Mouse (Mus musculus) left cerebral cortex, adult 8-10 months (tissue): ENCODE data around the gene Crot. TPM values are rescaled to one million over a fixed set of nuclear protein-coding genes. Genes with fewer than 3 reads are reported as not detected.
"Not testable (repeated sequence)": the region's sequence is repeated elsewhere in the genome, so short reads cannot be mapped to it uniquely, and the experiment has no call there.

ENCODE experiments used
- DNase-seq, 2 experiments: peaks; one replicate each; pipeline ENCODE4 v3.0.0; 2022; ENCODE audit warnings: low spot score in 2 of 2
- total RNA-seq, 4 experiments: library from RNA; stranded (reverse); gene quantifications; 2 replicates each; pipeline ENCODE4 v1.2.4; 2022

Gene Crot
- total RNA-seq, 4 experiments from 2014 or later: 22.8 to 25.3 (median 23.7) TPM

GRCm38 (mm10) chr5:8997513-8997895 is 380 bp upstream of the Crot start:
- DNase-seq: no peak

GRCm38 (mm10) chr5:8995966-8996685 is 998 bp downstream of the Crot start:
- DNase-seq: peak in 1 of 2 experiments; percentile 30

DNA sequence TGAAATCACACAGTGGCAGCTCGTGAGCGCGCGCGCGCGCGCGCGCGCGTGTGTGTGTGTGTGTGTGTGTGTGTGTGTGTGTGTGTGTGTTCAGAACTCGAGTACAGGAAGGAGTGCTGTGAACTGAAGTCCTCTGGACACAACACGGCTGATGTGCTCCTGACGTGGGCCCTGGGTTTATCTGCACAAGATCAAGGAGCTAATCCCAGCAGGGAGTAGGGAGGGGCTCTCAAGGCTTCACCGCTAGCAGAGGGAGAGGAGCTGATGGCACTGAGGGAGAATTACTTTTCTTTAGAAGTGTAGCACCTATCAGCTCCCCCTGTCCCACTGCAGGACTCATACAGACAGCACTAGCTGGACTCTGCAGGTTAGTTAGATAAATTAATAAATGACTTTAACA is 5.5 kb downstream of the Crot start:
- no peak for DNase-seq

- DNase-seq: no peak
These were observed 6.6 kb downstream of the Crot start for GRCm38 (mm10) chr5:8990526-8990925.

DNA sequence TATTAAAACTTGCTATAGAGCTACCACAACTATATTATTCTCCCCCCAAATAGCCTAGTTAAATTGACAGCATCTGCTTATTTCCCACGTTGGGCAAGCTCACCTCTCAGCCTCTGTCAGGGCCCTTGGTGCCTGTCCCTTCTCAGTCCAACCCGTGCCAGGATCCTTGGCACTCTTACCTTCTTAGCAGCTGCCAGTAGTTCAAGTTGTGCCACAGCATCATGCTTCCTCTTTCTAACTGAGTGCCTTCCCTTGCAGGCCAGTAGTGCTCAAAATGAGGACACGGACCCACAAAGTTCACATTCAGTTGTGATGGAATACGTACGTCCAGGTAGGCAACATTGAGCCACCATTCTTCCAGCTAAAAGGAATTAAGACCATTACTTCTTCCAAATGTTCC is 9.2 kb downstream of the Crot start:
- no peak for DNase-seq

- DNase-seq: no peak
These were observed 11.7 kb downstream of the Crot start for GRCm38 (mm10) chr5:8985470-8985869.

GRCm38 (mm10) chr5:8974721-8975120 is 22.4 kb downstream of the Crot start:
- DNase-seq: no peak

- no peak for DNase-seq
These were observed 24.8 kb downstream of the Crot start for GRCm38 (mm10) chr5:8972355-8972754.

GRCm38 (mm10) chr5:8970694-8971093 is 26.4 kb downstream of the Crot start:
- no peak for DNase-seq

DNA sequence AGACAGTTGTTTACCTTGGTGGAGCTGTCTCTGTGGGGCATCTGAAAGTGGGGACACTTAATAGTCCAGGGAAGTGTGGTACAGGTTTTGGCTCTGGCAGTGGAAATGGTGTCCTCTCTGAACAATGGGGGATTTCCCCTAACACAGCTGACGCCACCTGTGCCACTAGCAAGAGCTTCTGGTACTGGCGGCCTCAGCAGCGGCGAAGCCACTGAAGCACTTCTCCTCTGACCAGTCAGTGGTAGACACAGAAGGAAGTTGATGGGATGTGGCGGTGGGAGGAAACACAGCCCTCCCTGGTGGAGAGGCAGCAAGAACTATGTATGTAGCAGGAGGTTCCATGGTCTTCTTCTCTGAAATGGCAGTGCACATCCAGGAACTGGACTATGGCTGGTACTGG is 32.6 kb downstream of the Crot start:
- no peak for DNase-seq

DNA sequence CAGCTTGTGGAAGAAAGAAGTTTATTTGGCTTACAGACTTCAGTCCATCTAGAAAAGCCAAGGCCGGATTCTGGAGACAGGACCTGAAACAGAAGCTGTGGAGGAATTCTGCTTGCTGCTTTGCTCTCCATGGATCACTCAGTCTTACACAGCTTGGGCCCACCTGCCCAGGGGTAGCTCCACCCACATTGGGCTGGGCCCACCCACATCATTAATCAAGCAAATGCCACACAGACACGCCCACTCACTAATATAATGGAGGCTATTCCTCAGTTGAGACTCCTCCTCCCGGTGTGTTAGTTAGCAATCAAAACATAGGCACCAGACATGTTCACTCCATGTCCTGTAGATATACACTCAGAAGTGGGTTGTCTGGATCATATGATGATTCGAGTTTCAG is 36.6 kb downstream of the Crot start:
- DNase-seq: no peak

DNA sequence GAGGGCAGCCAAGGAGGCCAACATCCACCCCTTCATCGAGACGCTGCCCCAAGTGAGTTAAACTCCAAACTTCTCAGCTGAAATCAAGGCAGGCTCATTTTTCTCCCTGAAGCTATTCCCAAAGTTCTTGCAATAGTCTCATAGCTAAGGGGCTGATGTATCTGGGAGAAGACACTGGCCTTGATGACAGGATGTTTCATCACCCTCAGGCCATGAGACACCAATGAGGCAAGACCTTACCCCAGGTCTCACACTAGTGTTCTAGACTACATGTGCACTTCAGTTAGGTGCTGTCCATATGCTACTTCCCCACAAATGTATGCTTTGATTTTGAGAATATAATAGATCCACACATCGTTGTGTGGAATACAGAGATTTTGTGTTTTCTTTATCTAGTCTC is 41.6 kb downstream of the Crot start:
- no peak for DNase-seq

GRCm38 (mm10) chr5:8953660-8954059 is 43.5 kb downstream of the Crot start:
- DNase-seq: no peak

DNA sequence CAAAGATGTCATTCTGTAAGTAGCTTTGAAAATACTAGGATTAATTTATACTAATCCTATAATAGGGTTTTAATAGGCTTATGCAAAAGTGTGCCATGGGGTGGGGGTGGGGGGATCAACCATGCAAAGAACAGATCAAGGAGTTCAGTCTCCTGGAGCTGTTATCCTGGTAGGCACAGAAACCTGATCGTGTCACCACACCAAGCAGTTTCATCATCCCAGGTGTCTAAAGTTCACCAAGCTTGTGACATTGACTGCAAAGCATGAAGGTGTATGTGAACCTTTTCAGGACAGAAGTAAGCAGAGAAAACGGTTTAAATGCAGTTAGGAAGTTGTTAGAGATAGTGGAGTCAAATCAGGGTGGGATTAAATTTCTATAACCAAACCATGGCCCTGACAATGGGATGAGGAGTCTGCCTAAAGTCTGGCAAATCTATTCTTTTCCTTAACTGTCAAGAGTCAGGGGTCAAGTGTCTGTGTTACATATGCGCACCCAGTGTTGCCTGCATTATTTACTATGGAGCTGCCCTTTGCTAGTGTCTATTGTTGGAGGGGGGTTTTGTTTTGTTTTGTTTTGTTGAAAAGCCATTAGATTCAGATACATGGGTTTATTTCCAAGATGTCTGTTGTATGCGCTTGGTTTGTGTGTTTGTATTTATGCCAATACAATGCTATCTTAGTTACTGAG is 49.6 kb downstream of the Crot start:
- DNase-seq: no peak

DNA sequence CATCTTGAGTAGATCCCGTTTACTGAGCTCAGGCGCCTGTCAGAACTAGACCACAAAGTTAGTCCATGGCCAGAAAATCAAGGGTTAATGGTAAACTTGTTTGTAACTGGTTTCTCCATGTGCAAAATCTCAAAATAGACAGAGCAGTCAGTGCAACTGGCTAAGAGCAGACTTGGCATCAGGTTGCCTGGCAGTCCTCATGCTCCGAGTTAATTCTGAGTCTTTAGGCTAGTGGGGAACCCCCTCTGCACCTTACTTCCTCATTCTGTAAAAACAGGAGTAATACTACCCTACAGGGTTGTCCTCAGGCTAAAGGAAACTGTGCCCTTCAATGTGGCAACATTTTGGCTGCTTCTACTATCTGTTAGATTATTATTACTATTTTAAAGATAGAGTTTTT is 53.3 kb downstream of the Crot start:
- DNase-seq: no peak

DNA sequence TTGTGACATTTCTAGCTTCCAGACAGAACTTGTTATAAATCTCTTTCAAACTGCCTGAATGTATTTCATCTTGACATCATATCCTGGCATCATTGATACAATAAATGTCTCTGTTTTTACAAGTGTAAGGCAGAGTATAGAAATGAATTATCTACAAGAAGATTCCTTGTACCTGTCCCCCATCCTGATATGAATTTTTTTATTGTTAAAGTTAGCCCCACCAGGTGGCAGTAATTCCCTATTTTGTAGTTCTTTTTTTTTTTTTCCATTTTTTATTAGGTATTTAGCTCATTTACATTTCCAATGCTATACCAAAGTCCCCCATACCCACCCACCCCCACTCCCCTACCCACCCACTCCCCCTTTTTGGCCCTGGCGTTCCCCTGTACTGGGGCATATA is 55.9 kb downstream of the Crot start:
- DNase-seq: not testable (repeated sequence)

- no peak for DNase-seq
These were observed 59.2 kb downstream of the Crot start for GRCm38 (mm10) chr5:8937965-8938364.

DNA sequence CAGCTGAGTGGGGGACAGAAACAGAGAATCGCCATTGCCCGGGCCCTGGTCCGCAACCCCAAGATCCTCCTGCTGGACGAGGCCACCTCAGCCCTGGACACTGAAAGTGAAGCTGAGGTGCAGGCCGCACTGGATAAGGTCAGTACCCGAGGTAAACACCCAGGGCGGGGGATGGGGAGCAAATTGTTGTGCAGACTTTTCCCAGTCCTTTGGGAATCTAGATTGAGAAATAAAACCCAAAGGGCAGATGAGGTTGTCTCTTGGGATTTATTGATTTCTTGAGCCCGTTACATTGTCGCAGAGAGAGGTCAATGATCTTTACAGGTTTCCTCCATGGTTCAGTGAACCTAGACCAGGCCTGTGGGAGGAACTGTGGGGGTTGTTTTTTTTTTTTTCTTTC is 68.7 kb downstream of the Crot start:
- no peak for DNase-seq

DNA sequence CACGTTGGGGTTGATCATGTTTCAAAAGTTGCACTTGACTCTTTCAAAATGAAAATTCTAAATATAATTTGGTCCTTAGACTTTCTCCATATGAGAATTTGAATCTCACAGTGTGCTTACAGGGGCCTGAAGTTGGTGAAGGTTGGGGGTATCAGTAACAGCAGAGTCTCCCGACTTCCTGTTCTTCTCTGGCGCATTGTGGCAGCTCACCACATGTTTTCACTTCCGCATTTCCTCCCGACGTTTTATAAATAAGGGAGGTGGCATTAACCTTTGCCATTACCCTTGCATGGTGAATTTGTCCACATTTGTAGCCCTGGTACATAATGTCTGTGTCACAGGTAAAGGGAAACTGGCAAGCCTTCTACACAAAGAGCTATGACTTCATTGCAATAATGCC is 80.1 kb downstream of the Crot start:
- DNase-seq: no peak

GRCm38 (mm10) chr5:8916400-8916799 is 80.7 kb downstream of the Crot start:
- DNase-seq: no peak
